Mouse (Mus musculus) lung, adult 2 months (tissue): ENCODE measurements around the gene Mprip.

Source experiments
- CTCF ChIP-seq: fragments of 200-500 bp; IDR thresholded peaks from 2 replicates; pipeline ENCODE4 v1.5.1; 2011; ENCODE audit warnings: mild to moderate bottlenecking, low read length, control low read depth; ENCODE audit not compliant: insufficient read depth
- POLR2A ChIP-seq: fragments of 200-500 bp; IDR thresholded peaks from 2 replicates; pipeline ENCODE4 v1.6.1; 2011; ENCODE audit warnings: low read depth, mild to moderate bottlenecking, control low read depth, low read length, borderline replicate concordance; ENCODE audit errors: extremely low read depth

DNA sequence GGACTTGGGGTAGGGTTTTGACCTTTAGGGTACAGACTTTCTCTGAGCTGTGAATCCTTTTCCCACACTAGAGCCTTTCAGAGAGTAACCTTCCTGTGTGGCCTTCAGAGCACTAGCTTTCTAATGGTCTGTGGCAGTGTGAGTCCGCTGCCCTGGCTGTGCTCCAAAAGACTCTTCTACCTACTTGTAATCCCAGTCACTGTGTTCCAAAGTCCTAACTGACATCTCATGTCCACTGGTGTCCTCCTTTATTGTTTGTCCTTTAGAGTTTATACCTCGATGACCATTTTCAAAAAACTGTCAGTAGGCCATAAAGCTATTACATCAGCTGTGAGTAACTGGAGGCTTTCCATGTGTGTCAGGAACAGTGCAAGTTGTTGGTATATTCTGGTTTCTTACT is 44.0 kb downstream of the Mprip start:
- TF ChIP-seq CTCF: no peak
- no peak for TF ChIP-seq POLR2A
